Comparison of ENCODE assay signal across 8 mouse cellular contexts in genomic region chr4:148151267-148152168, GRCm38 (mm10). TPM values are rescaled to one million over a fixed set of nuclear protein-coding genes. Genes with fewer than 3 reads are reported as not detected.
DNase-seq lines count a peak whose midpoint lies in the region.

TSS of gene Fbxo6 (minus strand) at chr4:148152140.

- peak; percentile 96 for DNase-seq in Muller cell, postnatal 12 days (ENCODE audit: inconsistent ontology term)
- DNase-seq in cerebellum, adult 9-10 months = peak; percentile 86
- DNase-seq in frontal cortex, adult 2 months (ENCODE audit: extremely low spot score in 1 of 2, low spot score in 1 of 2) = peak; percentile 82 to 88
- peak; percentile 88 for DNase-seq in hindbrain, embryonic 10.5 days (ENCODE audit: low spot score)
- peak; percentile 77 to 86 for DNase-seq in layer of hippocampus, postnatal 14 days (ENCODE audit: low spot score in 2 of 2)
- peak; percentile 94 for DNase-seq in lung, postnatal 10 days
- DNase-seq in ovary, postnatal 14 days (ENCODE audit: low spot score) = peak; percentile 74
- peak; percentile 84 to 89 for DNase-seq in thymus, postnatal 10 days (ENCODE audit: low spot score in 2 of 2)

- peaks cover 36% of the 10 kb centered on the region for H3K4me1 ChIP-seq in hindbrain, embryonic 10.5 days (replicated peaks)

- H3K27me3 ChIP-seq in hindbrain, embryonic 10.5 days (ENCODE audit: insufficient read depth, poor library complexity, severe bottlenecking) = no peaks in the 10 kb centered on the region

- peak within 1 kb of the TSS; percentile 92 for H3K27ac ChIP-seq in hindbrain, embryonic 10.5 days

- no peaks in the 10 kb centered on the region for H3K9me3 ChIP-seq in hindbrain, embryonic 10.5 days

- H3K4me3 ChIP-seq in hindbrain, embryonic 10.5 days = peak within 1 kb of the TSS; percentile 69

- WGBS in hindbrain, embryonic 10.5 days = 1% methylated on average over 67 of the region's 67 CpGs

- H3K36me3 ChIP-seq in hindbrain, embryonic 10.5 days = peaks cover 70% of the 10 kb centered on the region

RNA-seq across cellular contexts. Expression of gene Fbxo6, which starts in this region (rescaled TPM):
- polyA plus RNA-seq in frontal cortex, adult 2 months (2012; rRNA removed) = 33.9 and 40.0 TPM in 2 replicates
- polyA plus RNA-seq in hindbrain, embryonic 10.5 days (2016; fragmentation: Nextera tagmentation; extraction: Ambion mirVana) = 11.0 and 15.6 TPM in 2 replicates
- total RNA-seq in layer of hippocampus, postnatal 14 days (2021) = 10 to 100 TPM; 24.6 to 27.4 TPM

Comparison
In these comparisons a context has a peak if more than half of its experiments do, and no peak if none do; other contexts are left out.
1. Peak in every context shown above with its lines: DNase-seq, H3K4me3 ChIP-seq and H3K27ac ChIP-seq.